Mouse (Mus musculus) embryonic fibroblast, embryonic 13.5 days (primary cell): Measurements from ENCODE around the gene Arhgef3.

ENCODE experiments used
- CTCF ChIP-seq: IDR thresholded peaks from 2 replicates; pipeline ENCODE4 v1.5.1; 2011; ENCODE audit warnings: mild to moderate bottlenecking, control low read depth, low read length, moderate library complexity, borderline replicate concordance; ENCODE audit not compliant: insufficient read depth
- POLR2A ChIP-seq: IDR thresholded peaks from 2 replicates; pipeline ENCODE4 v1.6.1; 2011; ENCODE audit warnings: low read depth, mild to moderate bottlenecking, control low read depth, low read length, moderate library complexity

DNA sequence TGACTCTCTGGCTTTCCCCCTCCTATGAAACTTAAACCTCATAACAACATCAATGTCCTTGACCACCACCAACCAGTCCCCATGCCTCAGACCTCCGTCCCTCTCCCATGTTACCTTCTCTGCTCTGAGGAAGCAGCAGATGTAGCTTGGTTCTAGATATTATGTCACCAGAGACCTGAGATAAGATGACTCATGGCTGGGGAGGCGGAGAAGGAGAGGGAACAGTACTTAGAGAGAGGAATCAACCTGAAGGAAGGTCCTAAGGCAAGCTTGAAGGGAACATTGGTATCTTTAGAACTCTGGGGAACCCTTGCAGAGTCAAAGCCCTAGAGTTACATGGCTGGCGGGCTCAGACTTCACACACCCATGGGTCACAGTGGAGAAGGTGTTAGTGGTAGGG lies 25.3 kb downstream of the Arhgef3 start:
- TF ChIP-seq POLR2A, result no peak
- TF ChIP-seq CTCF, result no peak
